Mouse (Mus musculus): Measurements from ENCODE around the gene Fam129b. TPM values are rescaled to one million over a fixed set of nuclear protein-coding genes. Genes with fewer than 3 reads are reported as not detected.
A peak's percentile ranks its signal among the peaks of the same experiment; 100 is the strongest.

The Fam129b gene
- polyA plus RNA-seq, 1 experiment from 2014 or later, result 25.2 TPM

- Histone ChIP-seq H3K4me3 (ENCODE audit: low read depth, low read length) (no peak overlapping the region), H3K36me3 (ENCODE audit: control insufficient read depth, insufficient read depth, low read length) (no peaks in the 10 kb centered on the region), H3K9me3 (ENCODE audit: control insufficient read depth, low read length) (no peaks in the 10 kb centered on the region), H3K27me3 (replicated peaks; ENCODE audit: control insufficient read depth, insufficient read depth, low read length) (no peaks in the 10 kb centered on the region), H3K4me1 (replicated peaks; ENCODE audit: control insufficient read depth, insufficient read depth, low read length) (peaks cover 4% of the 10 kb centered on the region), H3K4me2 (ENCODE audit: low read length) (no peak overlapping the region), H3K27ac (ENCODE audit: low read depth) (no peak overlapping the region), H3K9ac (ENCODE audit: low read length) (no peak overlapping the region)
- ATAC-seq (replicated peaks; ENCODE audit: low FRiP score, low TSS enrichment, low read depth) (no peak), DNase-seq (ENCODE audit: low spot score) (no peak)
- WGBS, result 54% methylated on average over 6 of the region's 6 CpGs
These were observed 6.1 kb upstream of the Fam129b start for GRCm38 (mm10) chr2:32869721-32870274.

DNA sequence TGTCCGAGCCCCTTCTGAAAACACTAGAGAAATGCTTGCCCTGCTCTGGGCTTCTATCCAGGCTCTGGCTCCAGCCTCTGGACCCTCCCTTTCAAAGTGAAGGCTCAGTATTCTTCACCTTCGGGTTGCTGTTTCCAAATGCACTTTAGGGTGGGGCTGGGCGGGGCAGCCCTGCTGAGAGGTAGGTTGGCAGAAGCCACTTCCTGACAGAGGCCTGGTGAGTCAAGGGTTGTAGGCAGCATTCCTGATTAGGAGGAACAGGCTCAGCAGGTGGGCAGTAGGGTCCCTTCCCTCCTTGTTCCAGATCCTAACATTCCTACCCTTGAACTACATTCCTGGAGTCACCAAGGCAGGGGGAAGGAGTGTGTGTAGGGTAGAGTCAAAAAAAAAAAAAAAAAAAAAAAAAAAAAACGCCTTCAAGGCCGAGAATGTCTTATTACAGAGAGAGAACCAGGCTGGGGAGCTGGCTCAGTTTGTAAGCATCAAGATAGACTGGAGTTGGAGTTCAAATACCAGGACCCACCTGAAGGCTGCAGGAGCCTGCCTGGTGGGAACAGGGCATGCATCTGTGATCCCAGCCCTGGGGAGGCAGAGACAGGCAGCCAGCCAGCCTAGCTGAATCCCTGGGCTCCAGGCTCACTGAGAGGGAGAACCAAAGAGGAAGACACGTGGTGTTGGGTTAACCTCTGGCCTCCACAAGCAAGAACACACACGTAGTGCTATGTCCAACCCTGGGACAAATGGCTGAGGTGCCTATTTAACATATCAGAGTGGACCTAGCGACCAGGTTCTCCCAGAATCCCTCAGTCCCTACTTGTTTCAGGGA is 5.4 kb upstream of the Fam129b start:
- 44% methylated on average over 8 of the region's 8 CpGs for WGBS
- ATAC-seq (replicated peaks; ENCODE audit: low FRiP score, low TSS enrichment, low read depth) (no peak; the same call in 1 of the 2 replicates), DNase-seq (ENCODE audit: low spot score) (no peak)
- peaks cover 9% of the 10 kb centered on the region for H3K4me1 ChIP-seq (replicated peaks; ENCODE audit: control insufficient read depth, insufficient read depth, low read length)
- no peak overlapping the region for H3K27ac ChIP-seq (ENCODE audit: low read depth)
- H3K36me3 ChIP-seq (ENCODE audit: control insufficient read depth, insufficient read depth, low read length), result no peaks in the 10 kb centered on the region
- no peaks in the 10 kb centered on the region for H3K9me3 ChIP-seq (ENCODE audit: control insufficient read depth, low read length)
- H3K27me3 ChIP-seq (replicated peaks; ENCODE audit: control insufficient read depth, insufficient read depth, low read length), result no peaks in the 10 kb centered on the region
- no peak overlapping the region for H3K9ac ChIP-seq (ENCODE audit: low read length)
- H3K4me3 ChIP-seq (ENCODE audit: low read depth, low read length), result no peak overlapping the region
- H3K4me2 ChIP-seq (ENCODE audit: low read length), result no peak overlapping the region

GRCm38 (mm10) chr2:32874070-32874469 is 1.8 kb upstream of the Fam129b start:
- 62% methylated on average over 3 of the region's 3 CpGs for WGBS
- ATAC-seq (replicated peaks; ENCODE audit: low FRiP score, low TSS enrichment, low read depth), result no peak
- peaks cover 29% of the 10 kb centered on the region for H3K4me1 ChIP-seq (replicated peaks; ENCODE audit: control insufficient read depth, insufficient read depth, low read length)
- H3K9me3 ChIP-seq (ENCODE audit: control insufficient read depth, low read length), result no peaks in the 10 kb centered on the region
- H3K4me2 ChIP-seq (ENCODE audit: low read length), result no peak overlapping the region; the same call in 1 of the 2 replicates
- no peak overlapping the region for H3K27ac ChIP-seq (ENCODE audit: low read depth)
- H3K36me3 ChIP-seq (ENCODE audit: control insufficient read depth, insufficient read depth, low read length), result no peaks in the 10 kb centered on the region
- no peak overlapping the region for H3K4me3 ChIP-seq (ENCODE audit: low read depth, low read length)
- no peaks in the 10 kb centered on the region for H3K27me3 ChIP-seq (replicated peaks; ENCODE audit: control insufficient read depth, insufficient read depth, low read length)
- no peak for DNase-seq (ENCODE audit: low spot score)
- H3K9ac ChIP-seq (ENCODE audit: low read length), result no peak overlapping the region

- WGBS, result 9% methylated on average over 15 of the region's 15 CpGs
- H3K4me2 ChIP-seq (ENCODE audit: low read length), result peak overlapping the region; percentile 69
- no peak; the same call in 1 of the 2 replicates for ATAC-seq (replicated peaks; ENCODE audit: low FRiP score, low TSS enrichment, low read depth)
- peak overlapping the region; percentile 76 for H3K4me3 ChIP-seq (ENCODE audit: low read depth, low read length)
- peaks cover 39% of the 10 kb centered on the region for H3K4me1 ChIP-seq (replicated peaks; ENCODE audit: control insufficient read depth, insufficient read depth, low read length)
- no peaks in the 10 kb centered on the region for H3K9me3 ChIP-seq (ENCODE audit: control insufficient read depth, low read length)
- peak overlapping the region; percentile 80 for H3K27ac ChIP-seq (ENCODE audit: low read depth)
- no peaks in the 10 kb centered on the region for H3K36me3 ChIP-seq (ENCODE audit: control insufficient read depth, insufficient read depth, low read length)
- peak overlapping the region; percentile 86 for H3K9ac ChIP-seq (ENCODE audit: low read length)
- DNase-seq (ENCODE audit: low spot score), result no peak
- no peaks in the 10 kb centered on the region for H3K27me3 ChIP-seq (replicated peaks; ENCODE audit: control insufficient read depth, insufficient read depth, low read length)
These were observed 801 bp upstream of the Fam129b start for GRCm38 (mm10) chr2:32874951-32875674.

DNA sequence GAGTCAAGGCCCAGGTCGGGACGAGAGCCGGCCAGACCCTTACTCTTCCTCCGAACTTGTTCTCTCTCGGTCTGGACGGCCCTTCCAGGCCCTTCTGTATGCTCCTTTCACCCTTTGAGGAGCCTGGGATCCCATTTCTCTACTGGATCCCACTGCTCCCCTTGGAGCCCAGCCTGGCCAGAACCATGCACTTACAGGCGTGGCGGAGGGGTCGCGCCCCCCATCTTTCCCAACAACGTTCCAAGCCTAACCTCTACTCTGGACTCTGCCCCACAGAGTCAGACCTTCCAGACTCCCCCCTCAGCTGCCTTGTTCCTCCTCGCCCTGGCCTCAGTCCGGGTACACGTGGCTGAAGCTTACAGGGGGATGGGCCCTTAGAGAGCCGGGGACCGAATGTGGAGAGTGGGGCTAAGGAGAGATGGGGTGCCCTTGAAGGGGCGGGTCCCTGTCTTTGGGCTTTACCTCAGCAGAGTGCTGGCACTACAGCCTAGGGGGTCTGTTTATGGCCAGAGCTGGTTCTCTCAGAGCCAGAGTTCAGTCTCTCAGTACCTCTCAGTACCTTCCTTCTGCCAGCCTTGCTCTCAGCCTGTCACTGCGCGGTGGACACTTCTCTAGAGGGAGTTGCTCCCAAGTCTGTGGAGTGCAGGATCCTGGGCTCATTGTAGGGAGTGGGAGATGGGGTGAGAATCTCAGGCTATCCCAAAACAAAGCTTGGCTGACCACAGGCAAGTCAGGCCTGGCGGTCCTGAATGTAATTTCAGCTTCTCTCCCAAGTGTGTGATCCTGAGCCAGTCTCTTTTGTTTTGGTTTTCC is 782 bp downstream of the Fam129b start:
- Histone ChIP-seq H3K36me3 (ENCODE audit: control insufficient read depth, insufficient read depth, low read length) (no peaks in the 10 kb centered on the region; the same call in 1 of the 2 replicates), H3K4me2 (ENCODE audit: low read length) (peak overlapping the region; percentile 69), H3K9ac (ENCODE audit: low read length) (peak overlapping the region; percentile 86), H3K27ac (ENCODE audit: low read depth) (peak overlapping the region; percentile 64; the same call in 1 of the 2 replicates), H3K27me3 (replicated peaks; ENCODE audit: control insufficient read depth, insufficient read depth, low read length) (no peaks in the 10 kb centered on the region), H3K9me3 (ENCODE audit: control insufficient read depth, low read length) (no peaks in the 10 kb centered on the region), H3K4me1 (replicated peaks; ENCODE audit: control insufficient read depth, insufficient read depth, low read length) (peaks cover 55% of the 10 kb centered on the region), H3K4me3 (ENCODE audit: low read depth, low read length) (peak overlapping the region; percentile 76)
- DNase-seq (ENCODE audit: low spot score) (peak; percentile 73), ATAC-seq (replicated peaks; ENCODE audit: low FRiP score, low TSS enrichment, low read depth) (peak; percentile 24)
- WGBS, result 1% methylated on average over 20 of the region's 20 CpGs

- no peak overlapping the region for H3K27ac ChIP-seq (ENCODE audit: low read depth)
- no peaks in the 10 kb centered on the region for H3K9me3 ChIP-seq (ENCODE audit: control insufficient read depth, low read length)
- DNase-seq (ENCODE audit: low spot score) (no peak), ATAC-seq (replicated peaks; ENCODE audit: low FRiP score, low TSS enrichment, low read depth) (no peak)
- peak overlapping the region; percentile 76 for H3K4me3 ChIP-seq (ENCODE audit: low read depth, low read length)
- H3K4me2 ChIP-seq (ENCODE audit: low read length), result peak overlapping the region; percentile 69
- H3K4me1 ChIP-seq (replicated peaks; ENCODE audit: control insufficient read depth, insufficient read depth, low read length), result peaks cover 61% of the 10 kb centered on the region
- 27% methylated on average over 5 of the region's 5 CpGs for WGBS
- H3K27me3 ChIP-seq (replicated peaks; ENCODE audit: control insufficient read depth, insufficient read depth, low read length), result no peaks in the 10 kb centered on the region
- no peaks in the 10 kb centered on the region; the same call in 1 of the 2 replicates for H3K36me3 ChIP-seq (ENCODE audit: control insufficient read depth, insufficient read depth, low read length)
- H3K9ac ChIP-seq (ENCODE audit: low read length), result peak overlapping the region; percentile 86
These were observed 1.4 kb downstream of the Fam129b start for GRCm38 (mm10) chr2:32877303-32877702.

- DNase-seq (ENCODE audit: low spot score), result no peak
- no peak for ATAC-seq (replicated peaks; ENCODE audit: low FRiP score, low TSS enrichment, low read depth)
- no peak overlapping the region for H3K27ac ChIP-seq (ENCODE audit: low read depth)
- peak overlapping the region; percentile 69 for H3K4me2 ChIP-seq (ENCODE audit: low read length)
- no peaks in the 10 kb centered on the region for H3K27me3 ChIP-seq (replicated peaks; ENCODE audit: control insufficient read depth, insufficient read depth, low read length)
- H3K4me3 ChIP-seq (ENCODE audit: low read depth, low read length), result peak overlapping the region; percentile 76
- peak overlapping the region; percentile 86 for H3K9ac ChIP-seq (ENCODE audit: low read length)
- H3K4me1 ChIP-seq (replicated peaks; ENCODE audit: control insufficient read depth, insufficient read depth, low read length), result peaks cover 67% of the 10 kb centered on the region
- no peaks in the 10 kb centered on the region for H3K9me3 ChIP-seq (ENCODE audit: control insufficient read depth, low read length)
- no peaks in the 10 kb centered on the region; the same call in 1 of the 2 replicates for H3K36me3 ChIP-seq (ENCODE audit: control insufficient read depth, insufficient read depth, low read length)
- WGBS, result 54% methylated on average over 6 of the region's 6 CpGs
These were observed 2.0 kb downstream of the Fam129b start for GRCm38 (mm10) chr2:32877761-32878393.
